Mouse (Mus musculus) bone marrow macrophage, adult 2 months (primary cell): Measurements from ENCODE around the gene Grm8.

Source experiments
- CTCF ChIP-seq: IDR thresholded peaks from 2 replicates; pipeline ENCODE4 v1.5.1; 2012; ENCODE audit warnings: low read depth, mild to moderate bottlenecking, low read length, moderate library complexity
- POLR2A ChIP-seq: IDR thresholded peaks from 2 replicates; pipeline ENCODE4 v1.6.1; 2012; ENCODE audit warnings: mild to moderate bottlenecking, low read depth, low read length, borderline replicate concordance

DNA sequence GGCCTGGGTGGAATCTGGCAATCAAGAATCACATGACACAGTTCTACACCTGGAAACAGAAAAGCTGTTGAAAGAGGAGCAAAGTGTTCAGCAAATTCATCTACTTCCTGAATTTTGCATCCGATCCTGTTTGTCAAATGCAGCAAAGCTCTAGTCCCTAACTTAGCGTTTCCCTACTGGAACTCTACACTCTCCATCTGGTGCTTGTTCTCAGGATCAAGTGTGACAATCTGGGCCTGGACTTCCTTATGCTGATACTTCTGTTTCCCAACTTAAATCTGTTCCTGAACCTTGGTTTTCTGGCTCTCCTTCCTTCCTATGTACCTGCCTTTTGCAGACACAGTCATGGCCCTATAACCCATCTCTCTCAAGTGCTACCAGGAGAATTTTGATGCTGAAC lies 166.1 kb downstream of the Grm8 start:
- no peak for TF ChIP-seq POLR2A
- no peak for TF ChIP-seq CTCF
